Mouse (Mus musculus) CD4-positive naive resting alpha-beta T cell, adult 76 days (primary cell): Measurements from ENCODE around the gene Edn3. TPM values are rescaled to one million over a fixed set of nuclear protein-coding genes. Genes with fewer than 3 reads are reported as not detected.

ENCODE experiments used
- total RNA-seq: library from RNA; stranded (reverse); gene quantifications from one replicate; pipeline ENCODE4 v1.2.4, GENCODE M21; 2023

Edn3 gene
- total RNA-seq = not detected

DNA sequence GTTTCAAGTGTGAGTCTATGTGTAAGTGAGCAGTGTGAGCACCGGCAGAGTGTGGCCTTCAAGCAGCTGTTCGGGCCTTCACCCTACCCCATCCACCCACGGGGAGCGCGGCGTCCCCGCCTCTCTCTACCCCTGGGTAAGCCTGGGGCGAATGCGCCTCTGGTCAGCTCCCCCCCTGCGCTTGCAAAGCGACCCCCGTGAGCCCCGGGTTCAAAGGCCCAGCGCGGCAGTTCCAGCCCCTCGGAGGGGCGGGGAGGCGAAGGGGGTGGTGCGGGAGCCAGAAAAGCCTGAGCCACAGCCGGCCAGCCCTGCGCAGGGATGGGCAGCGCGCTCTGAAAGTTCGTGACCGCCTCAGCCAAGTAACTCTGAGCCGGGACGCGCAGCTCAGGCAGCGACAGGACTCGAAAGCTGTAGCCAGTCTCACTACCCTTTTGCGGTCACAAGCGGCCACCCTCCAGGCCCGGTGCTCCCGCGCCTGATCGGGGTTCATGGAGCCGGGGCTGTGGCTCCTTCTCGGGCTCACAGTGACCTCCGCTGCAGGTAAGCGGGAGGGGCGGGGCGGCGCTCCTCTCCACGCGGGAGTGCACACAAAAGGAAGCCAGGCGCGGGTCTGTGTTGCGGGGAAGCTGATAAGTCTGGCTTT is at the start of gene Edn3:
TSS of gene Edn3 (plus strand) at position 141 of the 643 bp plus-strand sequence.

Other genes starting within 250 kb of the Edn3 start
- 41.8 TPM for gene Zfp831, start 117.1 kb upstream of the Edn3 start, total RNA-seq
- gene Gm14444, start 249.6 kb downstream of the Edn3 start, total RNA-seq = not detected